Mouse (Mus musculus) forebrain, embryonic 12.5 days (tissue): Measurements from ENCODE around the gene Nrxn2. TPM values are rescaled to one million over a fixed set of nuclear protein-coding genes. Genes with fewer than 3 reads are reported as not detected.

Experiments
- ATAC-seq: fragments of 200-750 bp; cut with Nextera tagmentation; 2 replicates; pipeline ENCODE4 v1.8.0; 2017; ENCODE audit warnings: moderate TSS enrichment; ENCODE audit not compliant: low FRiP score
- H3K27ac ChIP-seq: fragments of 300-500 bp; sonication (generic); 2 replicates; pipeline ENCODE4 v1.5.1; 2016; ENCODE audit warnings: mild to moderate bottlenecking
- H3K27me3 ChIP-seq: fragments of 300-500 bp; sonication (generic); 2 replicates; pipeline ENCODE4 v1.6.1; 2016; ENCODE audit warnings: mild to moderate bottlenecking
- H3K36me3 ChIP-seq: fragments of 300-500 bp; sonication (generic); replicated peaks from 2 replicates; pipeline ENCODE4 v1.6.1; 2016; ENCODE audit warnings: mild to moderate bottlenecking
- H3K4me1 ChIP-seq: fragments of 300-500 bp; sonication (generic); 2 replicates; pipeline ENCODE4 v1.6.1; 2016
- H3K4me2 ChIP-seq: fragments of 300-500 bp; sonication (generic); 2 replicates; pipeline ENCODE4 v1.6.1; 2016; ENCODE audit warnings: mild to moderate bottlenecking, moderate library complexity
- H3K4me3 ChIP-seq: fragments of 300-500 bp; sonication (generic); replicated peaks from 2 replicates; pipeline ENCODE4 v1.5.1; 2016; ENCODE audit warnings: mild to moderate bottlenecking
- H3K9ac ChIP-seq: fragments of 300-500 bp; sonication (generic); 2 replicates; pipeline ENCODE4 v1.6.1; 2016; ENCODE audit warnings: mild to moderate bottlenecking
- H3K9me3 ChIP-seq: fragments of 300-500 bp; sonication (generic); 2 replicates; pipeline ENCODE4 v1.6.1; 2016
- WGBS: fragments of 180-500 bp; shearing (Covaris S2); methylation state at CpG from one replicate; pipeline ENCODE4 v1.1.7; 2016; 5-methylcytosine and 5-hydroxymethylcytosine counted together
- polyA plus RNA-seq: library from polyadenylated mRNA; unstranded; fragments of >200 nt; fragmentation: Nextera tagmentation; extraction: Ambion mirVana; gene quantifications from 2 replicates; pipeline ENCODE4 v1.2.1, GENCODE M21; 2016

The Nrxn2 gene
- polyA plus RNA-seq, 1 experiment from 2014 or later = 17.1 TPM

GRCm38 (mm10) chr19:6446736-6447437 is 28.4 kb downstream of the Nrxn2 start:
- Histone ChIP-seq H3K27ac (peak overlapping the region; percentile 80), H3K9me3 (no peaks in the 10 kb centered on the region), H3K4me3 (no peak overlapping the region), H3K4me1 (peaks cover 69% of the 10 kb centered on the region), H3K27me3 (peaks cover 13% of the 10 kb centered on the region), H3K4me2 (peak overlapping the region; percentile 40), H3K36me3 (no peaks in the 10 kb centered on the region), H3K9ac (no peak overlapping the region)
- 53% methylated on average over 7 of the region's 7 CpGs for WGBS
- ATAC-seq = no peak

GRCm38 (mm10) chr19:6448752-6449151 is 30.2 kb downstream of the Nrxn2 start:
- no peak overlapping the region for H3K4me3 ChIP-seq
- WGBS = 44% methylated on average over 5 of the region's 5 CpGs
- H3K4me1 ChIP-seq = peaks cover 78% of the 10 kb centered on the region
- no peak overlapping the region for H3K27ac ChIP-seq
- peak overlapping the region; percentile 17; the same call in 1 of the 2 replicates for H3K9ac ChIP-seq
- ATAC-seq = no peak
- H3K36me3 ChIP-seq = no peaks in the 10 kb centered on the region
- peaks cover 13% of the 10 kb centered on the region for H3K27me3 ChIP-seq
- peak overlapping the region; percentile 29 for H3K4me2 ChIP-seq
- no peaks in the 10 kb centered on the region for H3K9me3 ChIP-seq

- ATAC-seq = no peak
- H3K4me2 ChIP-seq = no peak overlapping the region
- H3K27ac ChIP-seq = no peak overlapping the region
- H3K4me1 ChIP-seq = peaks cover 77% of the 10 kb centered on the region
- H3K36me3 ChIP-seq = no peaks in the 10 kb centered on the region
- peaks cover 11% of the 10 kb centered on the region for H3K27me3 ChIP-seq
- WGBS = 82% methylated on average over 7 of the region's 7 CpGs
- no peak overlapping the region for H3K4me3 ChIP-seq
- H3K9ac ChIP-seq = no peak overlapping the region
- H3K9me3 ChIP-seq = no peaks in the 10 kb centered on the region
Observed at GRCm38 (mm10) chr19:6449841-6450240, 31.3 kb downstream of the Nrxn2 start.

GRCm38 (mm10) chr19:6452030-6452494 is 33.5 kb downstream of the Nrxn2 start:
- peak overlapping the region; percentile 22; the same call in 1 of the 2 replicates for H3K27ac ChIP-seq
- 20% methylated on average over 6 of the region's 6 CpGs for WGBS
- H3K4me2 ChIP-seq = no peak overlapping the region
- H3K4me3 ChIP-seq = no peak overlapping the region
- no peaks in the 10 kb centered on the region for H3K9me3 ChIP-seq
- peaks cover 55% of the 10 kb centered on the region for H3K4me1 ChIP-seq
- H3K27me3 ChIP-seq = peaks cover 7% of the 10 kb centered on the region; the same call in 1 of the 2 replicates
- H3K9ac ChIP-seq = no peak overlapping the region
- peak; percentile 72 for ATAC-seq
- no peaks in the 10 kb centered on the region for H3K36me3 ChIP-seq

- H3K4me1 ChIP-seq = peaks cover 49% of the 10 kb centered on the region
- no peak overlapping the region for H3K9ac ChIP-seq
- H3K27ac ChIP-seq = peak overlapping the region; percentile 54; the same call in 1 of the 2 replicates
- no peak overlapping the region for H3K4me2 ChIP-seq
- H3K27me3 ChIP-seq = peaks cover 7% of the 10 kb centered on the region; the same call in 1 of the 2 replicates
- H3K9me3 ChIP-seq = no peaks in the 10 kb centered on the region
- 0 out of 2 replicates have a peak, but pooled peaks have one; percentile 18 for ATAC-seq
- H3K36me3 ChIP-seq = no peaks in the 10 kb centered on the region
- whole genome bisulfite sequencing = 47% methylated on average over 9 of the region's 9 CpGs
- no peak overlapping the region for H3K4me3 ChIP-seq
Observed at GRCm38 (mm10) chr19:6452672-6453310, 34.3 kb downstream of the Nrxn2 start.

GRCm38 (mm10) chr19:6453349-6453748 is 34.8 kb downstream of the Nrxn2 start:
- peak overlapping the region; percentile 61 for H3K27ac ChIP-seq
- no peaks in the 10 kb centered on the region for H3K9me3 ChIP-seq
- H3K4me1 ChIP-seq = peaks cover 44% of the 10 kb centered on the region
- no peak overlapping the region for H3K9ac ChIP-seq
- no peak for ATAC-seq
- WGBS = 89% methylated on average over 8 of the region's 8 CpGs
- no peak overlapping the region for H3K4me2 ChIP-seq
- no peak overlapping the region for H3K4me3 ChIP-seq
- peaks cover 4% of the 10 kb centered on the region for H3K36me3 ChIP-seq
- peaks cover 7% of the 10 kb centered on the region; the same call in 1 of the 2 replicates for H3K27me3 ChIP-seq

- peak overlapping the region; percentile 33; the same call in 1 of the 2 replicates for H3K9ac ChIP-seq
- no peak for ATAC-seq
Observed at GRCm38 (mm10) chr19:6454041-6454720, 35.6 kb downstream of the Nrxn2 start.

GRCm38 (mm10) chr19:6459504-6459903 is 41.0 kb downstream of the Nrxn2 start:
- Histone ChIP-seq H3K4me2 (no peak overlapping the region), H3K4me3 (no peak overlapping the region), H3K27ac (no peak overlapping the region), H3K4me1 (peaks cover 18% of the 10 kb centered on the region), H3K9ac (no peak overlapping the region), H3K27me3 (0 out of 2 replicates have a peak, but pooled peaks cover 5% of the 10 kb centered on the region), H3K9me3 (no peaks in the 10 kb centered on the region), H3K36me3 (peaks cover 6% of the 10 kb centered on the region)
- 93% methylated on average over 6 of the region's 6 CpGs for WGBS
- ATAC-seq = no peak

More at GRCm38 (mm10) chr19:6454041-6454720, 35.6 kb downstream of the Nrxn2 start:
- H3K4me1 ChIP-seq = peaks cover 39% of the 10 kb centered on the region
- H3K4me2 ChIP-seq = no peak overlapping the region
- H3K4me3 ChIP-seq = no peak overlapping the region
- H3K27me3 ChIP-seq = peaks cover 7% of the 10 kb centered on the region; the same call in 1 of the 2 replicates
- H3K9me3 ChIP-seq = no peaks in the 10 kb centered on the region
- 70% methylated on average over 10 of the region's 10 CpGs for WGBS
- H3K27ac ChIP-seq = peak overlapping the region; percentile 69; the same call in 1 of the 2 replicates
- peaks cover 5% of the 10 kb centered on the region for H3K36me3 ChIP-seq

GRCm38 (mm10) chr19:6462841-6463240 is 44.3 kb downstream of the Nrxn2 start:
- Histone ChIP-seq H3K4me2 (no peak overlapping the region), H3K4me3 (no peak overlapping the region), H3K36me3 (peaks cover 6% of the 10 kb centered on the region), H3K27me3 (0 out of 2 replicates have a peak, but pooled peaks cover 5% of the 10 kb centered on the region), H3K27ac (no peak overlapping the region), H3K4me1 (peaks cover 28% of the 10 kb centered on the region), H3K9ac (no peak overlapping the region), H3K9me3 (no peaks in the 10 kb centered on the region)
- ATAC-seq = no peak
- 46% methylated on average over 6 of the region's 6 CpGs for WGBS

GRCm38 (mm10) chr19:6464306-6465071 is 46.0 kb downstream of the Nrxn2 start:
- peak overlapping the region; percentile 47; the same call in 1 of the 2 replicates for H3K27ac ChIP-seq
- peaks cover 36% of the 10 kb centered on the region for H3K4me1 ChIP-seq
- 52% methylated on average over 10 of the region's 10 CpGs for whole genome bisulfite sequencing
- H3K9me3 ChIP-seq = no peaks in the 10 kb centered on the region
- H3K36me3 ChIP-seq = no peaks in the 10 kb centered on the region
- peak; percentile 39; the same call in 1 of the 2 replicates for ATAC-seq
- H3K27me3 ChIP-seq = 0 out of 2 replicates have a peak, but pooled peaks cover 2% of the 10 kb centered on the region
- H3K4me3 ChIP-seq = no peak overlapping the region
- H3K9ac ChIP-seq = no peak overlapping the region
- no peak overlapping the region for H3K4me2 ChIP-seq

GRCm38 (mm10) chr19:6465090-6465489 is 46.6 kb downstream of the Nrxn2 start:
- H3K27ac ChIP-seq = peak overlapping the region; percentile 47; the same call in 1 of the 2 replicates
- peak; percentile 72 for ATAC-seq
- peaks cover 37% of the 10 kb centered on the region for H3K4me1 ChIP-seq
- no peak overlapping the region for H3K4me2 ChIP-seq
- H3K27me3 ChIP-seq = no peaks in the 10 kb centered on the region
- WGBS = 49% methylated on average over 5 of the region's 5 CpGs
- H3K36me3 ChIP-seq = no peaks in the 10 kb centered on the region
- no peak overlapping the region for H3K9ac ChIP-seq
- H3K9me3 ChIP-seq = no peaks in the 10 kb centered on the region
- H3K4me3 ChIP-seq = no peak overlapping the region
